Mouse (Mus musculus): ENCODE results near the gene Krcc1.

- TF ChIP-seq CTCF (IDR thresholded peaks at IDR 0.05; ENCODE audit: low read depth, low read length) (no peak), GATA1 (IDR thresholded peaks at IDR 0.05; ENCODE audit: borderline replicate concordance, low read length) (no peak), GATA2 (IDR thresholded peaks at IDR 0.05; ENCODE audit: borderline replicate concordance, low read depth, low read length) (no peak)
Measured at GRCm38 (mm10) chr6:71226544-71226943, 44.9 kb upstream of the Krcc1 start.

Data from G1E (cell line).